Mouse (Mus musculus): ENCODE measurements around the gene Pkig.

Gene Pkig

DNA sequence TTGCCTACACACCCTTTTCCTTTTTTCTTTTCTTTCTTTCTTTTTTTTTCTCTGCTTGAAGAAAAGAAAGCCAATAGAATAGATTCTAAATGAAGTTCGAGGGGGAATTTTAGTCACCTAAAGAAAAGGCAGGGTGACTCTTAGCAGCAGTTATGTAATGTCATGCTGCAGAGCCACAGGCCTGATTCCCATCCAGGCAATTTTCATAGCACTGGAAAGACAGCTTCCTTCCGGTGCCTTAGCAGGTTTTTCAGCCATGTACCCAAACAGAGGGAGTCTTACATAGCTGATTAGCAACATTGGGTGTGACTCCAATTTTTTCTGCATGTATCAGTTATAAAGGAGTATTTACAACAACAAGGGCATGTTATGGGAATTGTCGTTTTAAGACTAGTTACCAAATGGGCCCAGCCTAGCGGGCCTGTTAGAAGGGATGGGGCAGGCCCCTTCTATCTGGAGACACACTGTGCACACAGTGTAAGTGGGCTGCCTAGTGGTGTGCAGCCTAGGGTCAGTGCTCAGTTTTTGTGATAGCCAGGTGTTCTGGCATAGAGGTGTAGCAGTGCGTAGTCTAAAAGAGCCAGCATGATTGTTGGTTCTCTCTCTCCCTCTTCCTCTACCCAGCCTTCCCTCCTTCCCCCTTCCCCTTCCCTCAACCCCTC lies 45.5 kb downstream of the Pkig start:
- in situ Hi-C loops (cut with MboI; ENCODE audit: low sequenced_read_pairs), result no loop called here

DNA sequence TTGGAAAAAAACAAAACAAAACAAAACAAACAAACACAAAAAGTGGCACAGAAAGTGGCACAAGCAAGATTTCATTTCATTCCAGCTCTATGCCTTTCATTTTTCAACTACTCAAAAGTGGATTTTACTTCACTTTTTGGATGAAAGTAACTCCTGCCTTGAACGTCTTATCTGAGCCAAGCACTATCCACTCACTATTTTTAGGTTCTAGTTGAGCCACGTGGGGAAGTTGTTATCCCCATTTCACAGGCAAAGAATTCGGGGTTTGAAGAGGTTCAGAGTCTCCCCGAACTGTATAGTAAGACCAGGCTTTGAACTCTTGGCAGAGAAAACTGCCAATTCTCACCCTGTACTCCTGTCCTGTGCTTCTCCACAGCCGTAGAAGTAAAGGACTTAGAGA lies 50.1 kb downstream of the Pkig start:
- in situ Hi-C loops (cut with MboI; ENCODE audit: low sequenced_read_pairs), result no loop called here

DNA sequence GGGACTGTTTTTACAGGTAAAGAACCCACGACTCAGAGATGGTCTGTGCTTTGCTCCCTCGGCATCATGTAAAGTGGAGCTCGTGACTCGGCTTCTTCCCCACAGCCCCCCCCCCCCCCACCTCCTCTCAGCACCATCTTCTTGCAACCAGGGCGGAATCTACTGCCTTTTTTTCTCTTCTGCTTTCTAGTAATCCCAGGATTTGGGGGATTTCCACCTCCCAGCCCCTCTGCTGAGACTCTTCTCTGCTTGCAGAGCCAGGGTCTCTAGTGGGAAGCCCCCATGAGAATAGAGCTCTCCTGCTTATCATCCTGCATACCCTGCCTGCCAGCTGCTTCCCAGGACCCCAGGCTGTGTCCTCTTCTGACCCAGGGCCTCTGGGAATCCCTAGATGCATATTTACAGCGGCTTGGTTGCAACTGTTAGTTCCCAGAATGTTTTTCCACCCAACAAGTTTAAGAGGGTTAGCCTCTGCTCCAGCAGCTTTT lies 50.6 kb downstream of the Pkig start:
- in situ Hi-C loops (cut with MboI; ENCODE audit: low sequenced_read_pairs), result no loop called here

DNA sequence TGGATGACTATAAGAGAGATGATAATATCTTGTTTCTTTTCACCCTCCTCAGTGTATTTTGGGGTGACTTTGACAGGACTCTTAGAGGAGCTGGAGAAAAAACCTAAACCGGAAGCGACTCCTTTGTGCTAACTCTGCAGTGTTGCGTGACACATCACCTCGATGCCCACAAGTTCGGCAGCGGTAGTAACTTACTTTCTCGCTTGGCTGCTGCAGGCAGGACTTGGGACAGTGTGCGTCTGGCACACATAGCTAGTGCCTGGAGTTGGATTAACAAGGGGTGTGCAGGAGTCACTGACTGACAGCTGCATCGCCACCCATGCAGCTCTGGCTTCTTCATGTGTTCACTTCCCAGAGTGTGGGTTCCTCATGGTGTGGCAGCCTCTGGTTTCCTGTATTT lies 51.8 kb downstream of the Pkig start:
- in situ Hi-C loops (cut with MboI; ENCODE audit: low sequenced_read_pairs), result loop anchor here (10.0 kb wide), 1 partner anchor 85 kb away; no protein-coding TSS in a partner anchor

DNA sequence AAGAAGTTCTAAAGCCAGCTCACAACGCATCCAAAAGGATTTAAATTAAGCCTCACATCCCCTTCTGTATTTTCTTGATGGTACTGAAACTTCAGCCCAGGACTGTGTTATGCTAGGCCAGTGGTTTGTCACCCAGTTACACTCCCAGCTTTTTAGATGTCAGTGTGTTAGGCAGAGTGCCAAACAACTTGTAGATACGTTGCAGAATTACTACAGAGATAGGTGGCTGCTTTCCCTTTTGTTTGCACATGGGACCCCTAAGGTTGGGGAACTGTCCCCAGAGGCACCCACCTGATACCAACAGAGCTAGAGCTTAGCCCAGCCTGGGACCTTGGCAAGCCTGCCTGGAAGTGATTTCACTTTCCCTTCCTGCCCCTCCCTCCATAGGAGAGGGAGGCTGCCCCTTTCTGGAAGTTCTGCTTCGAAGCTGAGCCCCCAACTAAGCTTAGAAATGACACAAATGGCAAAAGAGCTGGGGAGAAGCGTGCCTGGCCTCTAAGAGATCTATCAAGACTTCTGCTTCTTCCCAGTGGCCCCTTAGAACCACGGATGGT lies 52.5 kb downstream of the Pkig start:
- in situ Hi-C loops (cut with MboI; ENCODE audit: low sequenced_read_pairs), result loop anchor here (10.0 kb wide), 1 partner anchor 86 kb away; no protein-coding TSS in a partner anchor

DNA sequence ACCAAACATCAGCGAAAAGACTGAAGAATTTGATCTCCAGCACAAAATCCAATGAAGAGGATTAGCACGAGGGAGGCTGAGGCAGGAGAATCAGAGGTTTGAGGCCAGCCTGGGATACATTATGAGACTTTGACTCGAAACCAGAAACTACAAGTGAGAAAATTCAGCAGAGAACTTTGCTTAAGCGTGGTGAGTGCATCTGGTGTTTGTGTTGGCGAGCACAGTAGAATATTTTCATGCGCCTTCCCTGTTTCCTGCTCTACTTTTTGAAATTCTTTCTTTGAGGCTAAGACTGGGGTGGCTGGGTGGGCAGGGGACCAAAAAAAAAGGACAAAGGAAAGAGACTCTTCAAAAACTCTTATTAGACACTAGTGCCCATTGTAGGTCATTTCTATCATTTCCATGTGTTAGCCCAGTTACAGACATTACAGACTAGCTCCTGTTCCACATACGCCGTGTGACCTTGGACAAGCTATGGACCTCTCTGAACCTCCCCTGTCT lies 53.2 kb downstream of the Pkig start:
- in situ Hi-C loops (cut with MboI; ENCODE audit: low sequenced_read_pairs), result loop anchor here (10.0 kb wide), 1 partner anchor 87 kb away; no protein-coding TSS in a partner anchor

DNA sequence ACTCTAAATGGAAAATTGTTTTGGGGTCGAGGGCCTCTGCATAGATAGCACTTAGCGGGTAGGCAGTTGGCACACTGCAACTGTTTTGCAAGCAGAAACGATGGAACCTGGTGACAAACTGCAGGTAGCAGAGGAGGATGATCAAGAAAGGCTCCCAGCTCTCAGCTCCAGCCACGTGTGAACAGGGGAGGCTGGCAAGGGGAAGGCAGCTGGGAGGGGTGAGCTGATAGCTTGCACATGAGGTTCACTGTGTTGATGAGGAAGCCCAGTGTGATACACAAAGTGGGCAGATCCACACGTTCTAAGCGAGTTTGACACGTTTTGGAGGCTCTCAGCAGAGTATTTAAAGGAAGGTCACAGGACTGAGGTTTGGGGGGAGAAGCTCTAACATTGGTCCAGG lies 54.3 kb downstream of the Pkig start:
- in situ Hi-C loops (cut with MboI; ENCODE audit: low sequenced_read_pairs), result loop anchor here (10.0 kb wide), 1 partner anchor 88 kb away; no protein-coding TSS in a partner anchor

DNA sequence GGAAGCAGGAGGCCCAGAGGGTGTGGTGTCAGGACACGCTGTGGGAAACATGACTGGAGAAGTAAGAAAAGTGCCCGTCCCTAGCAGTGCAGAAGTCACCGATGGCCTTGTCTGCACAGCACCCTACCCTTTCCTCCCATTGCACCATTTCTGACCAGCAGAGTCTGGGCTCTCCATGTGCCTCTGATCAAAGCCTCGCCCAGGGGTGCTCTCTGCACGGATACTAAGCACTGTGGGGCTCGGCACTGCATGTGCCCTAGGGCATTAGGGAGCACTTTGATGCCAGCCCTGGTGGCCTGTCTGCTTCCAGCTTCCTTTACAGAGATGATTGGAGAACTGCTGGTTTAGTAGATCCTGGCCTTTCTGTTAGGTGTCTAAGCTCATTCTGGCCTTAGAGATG lies 54.7 kb downstream of the Pkig start:
- in situ Hi-C loops (cut with MboI; ENCODE audit: low sequenced_read_pairs), result loop anchor here (10.0 kb wide), 1 partner anchor 88 kb away; no protein-coding TSS in a partner anchor

DNA sequence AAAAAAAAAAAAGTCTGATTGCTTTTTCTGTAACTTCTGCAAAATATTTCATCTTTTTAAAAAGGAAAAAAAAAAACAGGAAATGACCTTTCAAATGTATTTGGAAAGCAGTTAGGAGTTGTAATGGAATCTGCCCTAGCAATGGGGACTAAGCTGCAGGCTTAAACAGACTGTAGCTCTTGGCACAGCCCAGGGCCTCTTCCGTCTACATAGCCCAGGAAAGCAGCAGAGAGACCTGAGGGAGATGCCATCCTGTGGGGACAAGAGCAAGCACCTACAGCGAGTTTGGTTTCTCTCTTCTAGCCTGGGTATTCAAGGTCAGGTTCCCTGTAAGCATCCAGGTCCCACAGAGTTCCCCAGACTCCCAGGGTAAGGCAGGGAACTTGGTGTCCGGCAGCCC lies 55.2 kb downstream of the Pkig start:
- in situ Hi-C loops (cut with MboI; ENCODE audit: low sequenced_read_pairs), result loop anchor here (10.0 kb wide), 1 partner anchor 89 kb away; no protein-coding TSS in a partner anchor

DNA sequence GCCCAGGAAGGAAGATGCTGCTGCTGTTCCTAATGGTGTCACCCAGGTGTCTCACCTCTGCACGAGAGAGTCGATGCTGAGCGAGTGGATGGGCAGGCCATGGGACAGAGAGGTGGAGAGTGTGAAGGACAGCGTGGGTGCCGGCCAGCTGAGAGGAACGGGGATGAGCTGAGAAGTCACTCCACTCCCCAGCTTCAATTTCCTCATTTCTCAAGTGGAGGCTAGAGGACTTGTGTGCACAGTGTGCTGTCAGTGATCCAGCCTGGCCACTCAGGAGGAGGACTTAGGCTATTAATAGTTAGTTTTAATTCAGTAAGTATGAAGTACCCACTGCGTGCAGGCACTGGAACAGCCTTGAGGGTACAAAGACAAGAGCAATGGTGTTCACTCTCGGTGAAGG lies 58.3 kb downstream of the Pkig start:
- in situ Hi-C loops (cut with MboI; ENCODE audit: low sequenced_read_pairs), result loop anchor here (10.0 kb wide), 1 partner anchor 92 kb away; no protein-coding TSS in a partner anchor

DNA sequence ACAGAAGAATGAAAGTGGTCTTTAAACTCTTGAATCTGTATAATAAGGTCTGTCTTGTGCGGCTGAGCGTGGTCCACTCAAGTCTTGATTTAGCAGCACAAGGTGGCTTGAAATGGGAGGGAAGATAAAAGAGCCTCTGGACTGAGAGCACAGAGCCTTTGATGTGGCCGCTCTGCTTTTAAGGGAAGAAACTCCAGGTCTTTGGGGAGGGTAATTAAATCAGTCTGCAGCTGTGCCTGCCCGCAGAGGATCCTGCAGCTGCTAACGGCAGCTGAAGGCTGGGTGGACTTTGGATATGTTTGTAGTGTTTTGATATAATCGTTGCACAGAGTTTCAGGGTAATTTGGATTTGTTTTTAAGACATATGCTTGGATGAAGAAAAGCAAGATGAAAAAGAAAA lies 58.7 kb downstream of the Pkig start:
- in situ Hi-C loops (cut with MboI; ENCODE audit: low sequenced_read_pairs), result loop anchor here (10.0 kb wide), 1 partner anchor 92 kb away; no protein-coding TSS in a partner anchor

DNA sequence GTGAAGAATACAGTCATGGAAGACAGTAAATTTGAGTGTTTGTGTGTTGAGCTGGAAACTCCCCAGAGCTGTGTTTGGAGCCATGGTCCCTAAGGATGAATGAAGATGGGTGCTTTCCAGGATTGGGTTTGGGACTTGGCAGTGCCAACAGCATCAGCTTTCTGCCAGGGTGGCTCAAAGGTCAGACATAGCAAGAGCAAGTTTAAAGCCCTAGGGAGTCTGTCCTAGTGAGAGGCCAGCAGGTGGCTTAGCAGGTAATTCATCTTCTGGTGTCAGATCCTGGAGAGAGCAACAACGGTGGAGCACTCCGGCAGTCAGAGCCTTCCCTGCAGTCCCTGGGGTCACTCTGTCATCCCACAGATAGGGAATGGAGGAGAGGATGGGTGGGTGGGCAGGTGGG lies 60.3 kb downstream of the Pkig start:
- in situ Hi-C loops (cut with MboI; ENCODE audit: low sequenced_read_pairs), result loop anchor here (10.0 kb wide), 1 partner anchor 94 kb away; no protein-coding TSS in a partner anchor

DNA sequence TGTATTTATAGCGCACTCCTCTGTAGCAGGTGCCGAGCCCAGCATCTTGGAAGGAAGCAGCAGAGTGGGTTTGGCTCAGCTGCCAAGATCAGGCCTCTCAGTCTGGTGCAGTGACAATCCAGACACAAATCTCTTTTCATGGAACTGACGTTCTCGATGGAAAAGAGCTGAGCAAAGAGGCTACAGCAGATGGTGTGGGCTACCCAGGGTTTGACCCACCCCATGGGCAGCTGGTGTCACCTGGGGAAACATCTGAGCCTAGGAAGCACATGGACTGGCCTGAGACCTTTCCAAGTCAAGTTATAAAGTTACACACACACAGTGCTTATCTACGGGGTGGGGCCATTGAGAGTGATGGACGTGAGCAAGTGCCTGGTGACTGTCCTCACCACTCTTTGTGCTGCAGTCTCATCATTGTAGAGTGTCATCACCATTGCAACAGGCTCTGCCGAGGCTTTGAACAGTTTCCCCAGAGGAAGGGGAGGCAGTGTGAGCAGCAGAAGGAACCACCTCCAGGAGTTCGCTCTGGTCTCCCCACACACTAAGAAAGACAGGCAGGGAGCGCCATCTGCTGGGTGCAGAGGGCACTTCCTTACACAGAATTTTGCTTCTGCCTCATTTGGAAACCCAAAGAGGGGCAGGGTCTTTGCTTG lies 60.9 kb downstream of the Pkig start:
- in situ Hi-C loops (cut with MboI; ENCODE audit: low sequenced_read_pairs), result loop anchor here (10.0 kb wide), 1 partner anchor 94 kb away; no protein-coding TSS in a partner anchor

DNA sequence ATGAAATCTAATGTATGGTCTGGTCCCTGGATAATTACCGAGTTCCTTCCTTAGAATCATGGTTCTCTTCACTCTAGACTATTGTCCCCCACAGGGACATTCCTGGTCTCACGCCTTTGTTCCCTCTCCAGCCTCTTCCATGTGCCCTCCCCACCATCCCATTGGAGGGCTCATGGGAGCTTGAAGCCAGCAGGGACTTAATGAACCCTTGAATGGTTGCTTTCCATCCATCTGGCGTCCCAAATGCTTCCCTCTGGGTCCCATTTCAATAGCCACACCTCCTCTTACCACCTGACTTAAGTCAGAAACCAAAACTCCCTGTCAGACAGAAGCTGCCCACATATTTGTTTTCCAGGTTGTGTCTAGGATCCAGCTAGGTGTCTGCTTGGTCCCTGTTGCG lies 61.4 kb downstream of the Pkig start:
- in situ Hi-C loops (cut with MboI; ENCODE audit: low sequenced_read_pairs), result loop anchor here (10.0 kb wide), 1 partner anchor 95 kb away; no protein-coding TSS in a partner anchor

DNA sequence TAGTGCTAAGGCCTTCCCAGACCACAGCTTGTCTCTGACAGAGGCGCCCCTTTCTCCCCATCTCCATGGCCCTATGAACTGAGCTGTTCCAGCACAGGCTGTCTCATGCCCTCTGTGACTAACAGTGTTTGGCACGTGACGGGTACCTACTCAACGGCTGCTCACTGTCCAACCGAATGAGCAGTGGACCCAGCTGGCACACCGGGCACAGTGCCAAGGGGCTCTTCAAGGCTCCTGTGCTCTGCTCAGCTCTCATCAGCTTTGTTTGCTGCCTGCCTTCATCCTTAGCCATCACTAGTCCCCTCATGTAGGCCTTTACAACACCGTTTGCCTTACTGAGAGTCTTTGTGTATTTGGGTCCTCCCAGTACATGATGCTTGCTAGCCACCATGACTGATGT lies 64.4 kb downstream of the Pkig start:
- in situ Hi-C loops (cut with MboI; ENCODE audit: low sequenced_read_pairs), result no loop called here

DNA sequence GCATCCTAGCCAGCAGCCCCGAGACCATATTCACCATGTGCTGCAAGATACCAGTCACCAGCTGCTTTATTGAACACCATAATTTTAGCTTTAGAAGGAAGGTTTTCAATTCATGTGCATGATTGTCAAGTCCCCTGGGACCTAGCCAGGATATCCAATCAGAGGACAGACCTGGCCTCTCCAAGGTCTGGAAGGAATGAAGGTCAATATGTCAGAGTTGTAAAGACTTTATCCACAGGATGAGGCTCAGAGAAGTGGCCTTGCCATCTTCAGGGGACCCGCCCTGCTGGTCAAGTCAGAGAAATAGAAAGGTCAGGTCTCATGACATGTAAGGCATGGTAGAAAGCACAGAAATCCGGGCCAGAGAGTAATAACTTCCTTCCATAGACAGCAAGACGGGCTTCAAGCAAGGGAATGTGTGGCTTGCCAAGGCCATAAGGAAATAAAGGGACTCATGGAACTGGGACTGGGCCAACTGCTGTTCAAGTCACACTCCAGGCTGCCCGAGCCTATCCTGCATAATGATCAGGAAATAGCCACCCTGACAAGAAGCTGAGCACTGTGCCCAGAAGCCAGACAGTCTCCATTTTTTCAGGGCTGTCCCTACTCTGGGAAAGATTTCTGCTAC lies 68.7 kb downstream of the Pkig start:
- in situ Hi-C loops (cut with MboI; ENCODE audit: low sequenced_read_pairs), result no loop called here

DNA sequence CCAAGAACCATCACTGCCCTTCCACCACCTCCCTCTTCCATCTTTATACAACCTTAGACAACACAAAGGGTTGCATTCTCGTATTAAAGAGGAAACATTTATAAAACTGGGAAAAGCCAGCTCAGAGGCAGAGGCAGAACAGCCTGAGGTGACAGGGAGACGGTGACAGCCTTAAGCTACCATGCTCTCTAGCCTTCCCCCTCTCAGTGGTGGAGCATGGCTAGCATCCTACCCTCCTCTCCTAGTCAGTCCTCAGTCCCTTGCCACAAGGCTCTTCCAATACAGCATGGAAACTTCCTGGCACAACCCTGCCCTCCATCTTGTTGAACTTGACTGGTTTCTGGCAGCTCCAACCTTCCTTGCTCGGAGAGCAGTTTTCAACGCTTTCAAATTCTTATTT lies 70.1 kb downstream of the Pkig start:
- in situ Hi-C loops (cut with MboI; ENCODE audit: low sequenced_read_pairs), result no loop called here

DNA sequence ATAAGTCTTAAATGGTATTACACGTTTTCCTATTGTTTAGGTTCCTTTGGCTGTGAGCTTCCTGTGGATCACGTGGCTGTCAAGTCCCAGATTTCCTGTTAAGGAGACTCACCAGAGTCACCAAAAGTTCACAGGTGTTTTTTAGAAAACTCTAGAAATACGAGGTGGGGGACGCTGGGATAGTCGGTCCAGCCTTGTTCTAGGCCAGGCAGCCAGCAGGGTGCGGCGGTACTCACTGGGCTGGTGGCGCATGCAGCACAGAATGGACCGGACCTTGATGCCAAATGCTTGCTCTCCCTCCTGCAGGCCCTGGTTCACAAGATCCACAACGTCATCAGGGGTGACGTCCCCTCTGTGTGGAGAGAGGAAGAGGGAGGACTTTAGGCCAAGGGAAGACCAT lies 73.8 kb downstream of the Pkig start:
- in situ Hi-C loops (cut with MboI; ENCODE audit: low sequenced_read_pairs), result no loop called here

DNA sequence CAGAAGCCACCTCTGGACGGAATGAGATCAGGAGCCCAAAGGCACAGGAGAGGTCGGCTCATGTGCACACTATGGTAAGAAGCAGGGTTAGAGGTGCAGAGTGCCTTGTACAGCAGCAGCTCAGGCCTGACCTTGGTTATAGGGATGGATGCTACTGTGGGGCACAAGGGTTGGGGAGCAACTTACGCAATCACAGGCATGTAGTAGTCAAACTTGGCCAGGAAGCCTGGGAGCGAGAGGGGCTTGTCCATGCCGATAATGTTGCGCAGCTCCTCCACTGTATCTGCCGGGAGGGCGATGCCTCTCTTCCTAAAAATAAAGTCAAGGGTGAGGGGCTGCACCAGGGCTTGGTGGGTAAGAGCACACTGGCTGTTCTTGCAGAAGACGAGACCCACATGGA lies 77.0 kb downstream of the Pkig start:
- in situ Hi-C loops (cut with MboI; ENCODE audit: low sequenced_read_pairs), result no loop called here

DNA sequence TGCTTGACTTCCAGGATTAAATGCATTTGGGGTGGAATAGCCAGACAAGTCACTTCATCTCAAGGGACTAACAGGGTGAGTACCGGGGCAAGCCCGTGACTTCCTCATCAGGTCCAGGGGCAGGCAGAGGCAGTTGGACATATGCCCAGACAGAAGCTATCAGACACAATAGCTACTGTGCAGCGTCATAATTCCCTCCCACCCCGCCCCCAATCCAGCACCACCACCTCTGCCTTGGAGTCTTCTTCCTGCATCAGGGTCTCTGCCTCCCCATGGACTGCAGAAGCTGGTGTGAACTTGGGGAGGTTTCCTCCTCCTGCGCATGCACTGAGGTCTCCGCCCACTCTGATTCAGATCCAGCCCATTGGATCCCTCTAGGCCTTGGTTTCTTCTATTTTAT lies 77.8 kb downstream of the Pkig start:
- in situ Hi-C loops (cut with MboI; ENCODE audit: low sequenced_read_pairs), result no loop called here

DNA sequence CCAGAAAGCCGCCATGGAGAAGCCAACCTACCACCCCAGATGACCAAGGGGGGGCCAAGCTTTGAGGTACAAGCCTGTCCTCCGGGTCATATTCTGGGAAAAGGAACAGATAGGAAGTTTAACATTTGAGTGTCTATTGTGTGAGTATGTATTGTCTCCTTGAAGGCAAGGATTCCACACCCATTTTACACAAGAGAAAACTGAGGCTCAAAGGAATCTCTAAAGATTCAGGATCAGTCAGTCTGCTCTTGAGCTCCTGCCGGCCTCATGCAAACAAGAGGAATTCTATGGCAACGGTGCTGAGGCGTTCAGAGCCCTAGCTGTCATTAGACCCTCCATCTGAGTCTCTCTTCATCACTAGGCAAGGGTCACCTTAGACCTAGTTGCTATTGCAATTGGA lies 84.5 kb downstream of the Pkig start:
- in situ Hi-C loops (cut with MboI; ENCODE audit: low sequenced_read_pairs), result no loop called here
